Mouse (Mus musculus) gastrocnemius, adult 8-10 months (tissue): ENCODE measurements at regions not wholly inside any gene's neighbourhood (a gene's known extent, or its start where the extent isn't known, plus 50 kb on each side); places are given as distances from the start of the nearest gene placed in this dataset.

Experiments
- DNase-seq, 2 experiments: peaks; one replicate each; pipeline ENCODE4 v3.0.0; 2022; ENCODE audit warnings: low spot score in 2 of 2

GRCm38 (mm10) chr7:70972023-70972400, 379.3 kb downstream of the Gm10295 start:
- DNase-seq: no peak

- DNase-seq: no peak
These were observed 379.8 kb downstream of the Gm10295 start for GRCm38 (mm10) chr7:70971323-70972022.

- DNase-seq: no peak
These were observed 398.8 kb downstream of the Gm10295 start for GRCm38 (mm10) chr7:70952318-70952959.

DNA sequence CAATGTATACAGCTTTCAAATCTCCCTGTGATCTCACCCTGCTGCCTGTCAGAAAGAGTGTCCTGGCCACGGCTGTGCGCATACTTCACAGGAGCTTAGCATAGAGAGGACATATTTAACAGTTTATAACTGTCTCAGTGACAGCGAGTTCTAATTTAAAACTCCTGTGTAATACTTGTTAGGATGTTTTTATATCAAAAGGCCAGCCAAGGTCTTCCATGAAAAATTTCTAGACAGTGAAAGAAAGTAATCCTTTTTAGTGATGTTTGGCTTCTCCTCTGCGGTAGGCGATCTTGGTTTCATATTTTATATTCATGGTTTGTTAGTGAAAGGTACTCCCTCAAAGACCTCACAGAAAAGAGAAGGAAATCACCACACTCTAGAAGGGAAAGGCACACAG, 403.0 kb downstream of the Gm10295 start:
- DNase-seq: no peak

- DNase-seq: no peak
These were observed 405.0 kb downstream of the Gm10295 start for GRCm38 (mm10) chr7:70946260-70946659.

DNA sequence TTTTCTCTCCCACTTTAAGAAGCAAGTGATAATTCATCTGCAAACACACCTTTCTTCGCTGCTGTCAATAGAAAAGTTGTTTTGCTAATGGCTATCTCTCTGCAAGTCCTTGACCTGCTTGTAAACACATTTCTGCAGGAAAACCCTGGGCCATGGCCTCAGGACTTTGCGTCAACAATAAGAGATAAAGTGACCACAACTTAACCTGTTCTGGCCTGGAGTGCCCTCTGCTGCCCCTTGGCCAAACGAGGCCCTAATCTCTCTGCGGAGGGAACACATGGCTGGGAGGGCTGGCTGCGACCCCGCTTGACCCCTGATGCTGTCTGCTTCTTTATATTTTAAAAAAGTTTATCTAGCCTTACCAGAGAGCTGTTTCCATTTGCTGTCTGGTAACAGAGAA, 420.4 kb downstream of the Gm10295 start:
- DNase-seq: no peak

- DNase-seq: no peak
These were observed 421.4 kb downstream of the Gm10295 start for GRCm38 (mm10) chr7:70929935-70930334.

- DNase-seq: no peak
These were observed 423.3 kb downstream of the Gm10295 start for GRCm38 (mm10) chr7:70928001-70928400.

DNA sequence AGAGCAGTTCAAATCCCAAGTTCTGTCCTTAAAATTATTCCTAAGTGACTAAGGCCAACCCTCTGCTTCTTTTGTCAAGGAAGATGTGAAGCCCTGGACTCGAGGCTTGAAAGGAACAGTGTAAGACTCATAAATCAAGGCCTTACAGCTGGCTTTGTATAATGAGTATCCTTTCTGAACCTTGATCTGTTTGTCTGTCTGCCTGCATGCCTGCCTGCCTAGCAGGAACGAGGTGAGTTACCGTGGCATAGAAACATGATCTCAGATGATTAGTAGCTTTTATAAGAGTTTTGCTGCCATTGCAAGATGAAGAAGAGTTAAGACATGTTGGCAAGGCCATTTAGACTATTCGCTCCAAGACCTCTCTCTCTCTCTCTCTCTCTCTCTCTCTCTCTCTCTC, 434.3 kb downstream of the Gm10295 start:
- DNase-seq: no peak

GRCm38 (mm10) chr7:70908921-70909320, 442.4 kb downstream of the Gm10295 start:
- no peak for DNase-seq

GRCm38 (mm10) chr7:70891700-70892099, 459.6 kb downstream of the Gm10295 start:
- no peak for DNase-seq

DNA sequence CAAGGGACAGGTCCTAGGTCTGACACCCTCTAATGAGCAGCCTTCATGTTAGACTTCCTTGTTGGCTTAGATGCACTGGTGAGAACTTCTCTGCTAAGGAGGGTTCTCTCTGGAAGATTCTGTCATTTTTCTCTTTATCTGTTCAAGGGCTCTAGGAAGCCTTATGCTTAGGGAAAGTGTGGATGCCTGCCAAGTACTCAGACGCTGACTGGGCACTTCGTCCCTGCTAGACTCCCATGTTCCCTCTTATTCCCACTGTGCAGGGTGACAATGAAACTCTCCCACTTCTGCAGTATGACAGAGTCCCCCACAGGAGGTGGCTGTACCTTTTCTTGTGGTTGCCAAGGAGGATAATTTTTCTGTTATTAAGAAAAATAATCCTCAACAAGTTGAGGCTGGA, 470.8 kb downstream of the Gm10295 start:
- no peak for DNase-seq

DNA sequence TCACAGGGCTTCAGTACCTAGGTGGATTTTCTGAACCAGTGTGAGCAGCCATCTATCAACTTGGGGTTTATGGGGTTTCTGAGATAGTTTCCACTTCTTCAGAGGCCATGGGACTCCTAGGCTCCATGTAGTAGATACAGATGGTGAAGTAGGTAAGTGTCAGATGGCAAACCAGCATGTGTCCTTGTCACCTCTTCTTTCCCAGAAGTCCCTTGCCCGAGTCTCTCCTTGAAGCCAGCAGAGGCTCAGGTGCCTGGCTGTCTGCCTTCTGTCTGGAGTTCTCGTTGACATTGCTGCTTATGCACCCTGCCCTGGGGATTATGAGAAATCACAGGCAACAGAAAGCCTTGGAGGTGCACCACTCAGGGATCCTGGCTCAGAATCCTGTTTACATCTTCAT, 476.9 kb downstream of the Gm10295 start:
- no peak for DNase-seq

- DNase-seq: no peak
These were observed 480.3 kb downstream of the Gm10295 start for GRCm38 (mm10) chr7:70870841-70871534.

DNA sequence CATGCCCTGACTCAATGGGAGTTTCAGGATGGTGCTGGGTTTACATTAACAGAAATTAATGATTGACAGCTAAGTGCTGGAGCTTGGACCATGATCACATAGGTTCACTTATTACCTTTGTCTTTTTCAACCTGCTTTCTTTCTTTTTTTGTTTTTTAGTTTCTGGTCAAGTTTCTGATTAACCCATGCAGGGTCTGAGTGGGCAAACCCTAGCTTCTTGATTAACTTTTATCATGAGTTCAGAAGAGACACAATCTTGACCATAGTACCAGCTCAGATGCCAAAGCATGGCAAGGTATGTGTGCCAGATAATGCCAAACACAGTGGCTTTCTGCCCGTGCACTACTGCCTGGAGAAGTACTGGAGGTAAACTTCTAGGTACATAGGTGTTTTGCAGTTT, 482.2 kb downstream of the Gm10295 start:
- DNase-seq: no peak

GRCm38 (mm10) chr7:70859957-70860356, 491.3 kb downstream of the Gm10295 start:
- no peak for DNase-seq

DNA sequence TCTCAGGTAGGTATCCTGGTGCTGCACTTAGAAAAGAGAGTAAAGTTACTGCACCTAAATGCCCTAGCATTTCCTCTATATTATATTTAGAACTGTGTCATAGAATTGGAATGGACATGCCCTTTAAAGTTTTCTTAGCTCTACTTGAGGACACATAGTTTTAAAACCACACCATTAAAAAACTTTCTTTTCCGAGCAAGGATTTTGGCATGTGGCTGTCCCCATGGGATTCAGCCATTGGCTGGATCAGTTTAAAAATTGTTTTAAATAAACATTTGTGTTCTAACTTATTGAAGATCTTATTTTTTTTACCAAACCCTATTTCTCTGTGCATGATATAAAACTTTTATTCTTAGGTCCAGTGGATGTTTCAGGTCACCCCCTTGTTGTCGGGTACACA, 484.2 kb upstream of the Nr2f2 start:
- DNase-seq: no peak

- no peak for DNase-seq
These were observed 481.7 kb upstream of the Nr2f2 start for GRCm38 (mm10) chr7:70848016-70848776.

DNA sequence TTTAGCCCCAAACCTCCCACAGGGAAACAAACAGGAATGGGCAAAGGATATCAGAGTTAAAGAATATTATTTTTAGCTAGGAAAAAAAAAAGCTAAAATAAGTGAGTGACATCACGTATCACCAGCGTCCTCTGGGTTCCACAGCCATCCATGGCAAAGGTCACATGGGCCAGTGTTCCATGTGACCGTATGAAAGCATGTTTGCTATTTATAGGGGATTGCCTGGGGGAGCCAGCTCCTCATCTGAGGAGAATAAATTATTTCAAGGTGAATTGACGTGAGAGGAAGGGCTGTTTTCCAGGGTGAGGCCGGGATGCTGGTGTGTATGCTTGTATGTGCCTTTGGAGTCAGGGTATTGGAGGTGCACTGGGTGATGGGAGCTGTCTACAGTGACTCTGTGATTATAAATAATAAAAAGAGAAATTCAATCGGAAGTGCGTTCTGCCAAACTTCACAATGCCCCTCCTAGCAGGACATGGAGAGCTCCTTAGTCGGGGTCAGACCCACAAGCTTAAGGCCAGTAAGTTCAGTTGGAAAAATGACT, 481.0 kb upstream of the Nr2f2 start:
- DNase-seq: no peak

- DNase-seq: no peak
These were observed 479.5 kb upstream of the Nr2f2 start for GRCm38 (mm10) chr7:70846076-70846475.

- no peak for DNase-seq
These were observed 473.6 kb upstream of the Nr2f2 start for GRCm38 (mm10) chr7:70840142-70840541.

DNA sequence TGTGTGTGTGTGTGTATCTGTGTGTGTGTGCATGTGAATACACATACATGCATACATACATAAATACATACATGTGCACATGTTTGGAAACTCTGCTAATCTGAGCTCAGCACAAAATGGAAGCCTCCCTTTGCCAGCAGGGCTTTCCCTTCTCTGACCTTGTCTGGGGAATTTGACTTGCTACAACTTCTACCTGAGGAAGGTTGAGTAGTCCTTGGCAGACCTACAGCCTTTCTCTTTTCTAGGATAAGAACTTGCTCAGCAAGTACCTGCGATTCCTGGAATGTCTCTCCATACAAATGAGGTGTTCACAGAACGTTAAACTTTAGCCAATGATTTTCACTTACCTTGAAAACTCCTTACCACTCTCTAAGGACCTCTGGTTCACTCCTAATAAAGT, 472.7 kb upstream of the Nr2f2 start:
- no peak for DNase-seq
